Mouse (Mus musculus): ENCODE results near the gene Meiob. TPM values are rescaled to one million over a fixed set of nuclear protein-coding genes. Genes with fewer than 3 reads are reported as not detected.

Meiob gene
- polyA plus RNA-seq (2016; fragmentation: Nextera tagmentation; extraction: Ambion mirVana), result not detected in 2 replicates

GRCm38 (mm10) chr17:24803952-24804951 is at the start of gene Meiob:
Gene Meiob, plus strand, starts transcription at chr17:24804289.
- H3K9me3 ChIP-seq, result no peaks in the 10 kb centered on the region
- no peaks in the 10 kb centered on the region for H3K4me1 ChIP-seq
- peak; percentile 84 for ATAC-seq (ENCODE audit: insufficient number of reproducible peaks, insufficient read depth, low FRiP score, low TSS enrichment)
- H3K36me3 ChIP-seq, result no peaks in the 10 kb centered on the region
- H3K9ac ChIP-seq, result peak within 1 kb of the TSS; percentile 51
- peak within 1 kb of the TSS; percentile 90 for H3K4me2 ChIP-seq (replicated peaks)
- peak within 1 kb of the TSS; percentile 60 for H3K4me3 ChIP-seq
- H3K27ac ChIP-seq, result no peak within 1 kb of the TSS
- WGBS, result 1% methylated on average over 71 of the region's 71 CpGs
- H3K27me3 ChIP-seq, result peaks cover 32% of the 10 kb centered on the region

- 90% methylated on average over 1 of the region's 1 CpGs for WGBS
- Histone ChIP-seq H3K4me1 (peaks cover 27% of the 10 kb centered on the region), H3K4me3 (no peak overlapping the region), H3K9ac (no peak overlapping the region), H3K4me2 (replicated peaks) (no peak overlapping the region), H3K9me3 (no peaks in the 10 kb centered on the region), H3K27me3 (peaks cover 36% of the 10 kb centered on the region), H3K36me3 (no peaks in the 10 kb centered on the region), H3K27ac (no peak overlapping the region)
- no peak for ATAC-seq (ENCODE audit: insufficient number of reproducible peaks, insufficient read depth, low FRiP score, low TSS enrichment)
These were observed 46.7 kb upstream of the Meiob start for GRCm38 (mm10) chr17:24757394-24757793.

- Histone ChIP-seq H3K4me3 (no peak overlapping the region), H3K27me3 (no peaks in the 10 kb centered on the region), H3K27ac (no peak overlapping the region), H3K4me1 (peaks cover 36% of the 10 kb centered on the region), H3K36me3 (no peaks in the 10 kb centered on the region), H3K4me2 (replicated peaks) (no peak overlapping the region), H3K9me3 (no peaks in the 10 kb centered on the region), H3K9ac (no peak overlapping the region)
- WGBS, result 30% methylated on average over 5 of the region's 5 CpGs
- ATAC-seq (ENCODE audit: insufficient number of reproducible peaks, insufficient read depth, low FRiP score, low TSS enrichment), result no peak
These were observed 43.0 kb upstream of the Meiob start for GRCm38 (mm10) chr17:24761121-24761520.

GRCm38 (mm10) chr17:24765016-24765905 is 38.8 kb upstream of the Meiob start:
- no peak overlapping the region for H3K4me3 ChIP-seq
- peak overlapping the region; percentile 85 for H3K27ac ChIP-seq
- H3K9ac ChIP-seq, result no peak overlapping the region
- ATAC-seq (ENCODE audit: insufficient number of reproducible peaks, insufficient read depth, low FRiP score, low TSS enrichment), result peak; percentile 66
- 34% methylated on average over 21 of the region's 22 CpGs for WGBS
- H3K36me3 ChIP-seq, result no peaks in the 10 kb centered on the region
- peaks cover 53% of the 10 kb centered on the region for H3K4me1 ChIP-seq
- no peaks in the 10 kb centered on the region; the same call in 1 of the 2 replicates for H3K27me3 ChIP-seq
- 0 out of 2 replicates have a peak overlapping the region, but pooled peaks have one; percentile 21 for H3K4me2 ChIP-seq (replicated peaks)
- H3K9me3 ChIP-seq, result no peaks in the 10 kb centered on the region

- WGBS, result 25% methylated on average over 12 of the region's 12 CpGs
- Histone ChIP-seq H3K36me3 (no peaks in the 10 kb centered on the region), H3K4me2 (replicated peaks) (no peak overlapping the region), H3K4me3 (no peak overlapping the region), H3K9ac (no peak overlapping the region), H3K27me3 (no peaks in the 10 kb centered on the region; the same call in 1 of the 2 replicates), H3K4me1 (peaks cover 47% of the 10 kb centered on the region), H3K27ac (0 out of 2 replicates have a peak overlapping the region, but pooled peaks have one; percentile 23), H3K9me3 (no peaks in the 10 kb centered on the region)
- ATAC-seq (ENCODE audit: insufficient number of reproducible peaks, insufficient read depth, low FRiP score, low TSS enrichment), result no peak
These were observed 37.7 kb upstream of the Meiob start for GRCm38 (mm10) chr17:24766266-24766875.

- 17% methylated on average over 3 of the region's 3 CpGs for WGBS
- Histone ChIP-seq H3K27me3 (no peaks in the 10 kb centered on the region; the same call in 1 of the 2 replicates), H3K27ac (no peak overlapping the region), H3K9me3 (no peaks in the 10 kb centered on the region), H3K4me2 (replicated peaks) (no peak overlapping the region), H3K9ac (no peak overlapping the region), H3K4me3 (no peak overlapping the region), H3K36me3 (no peaks in the 10 kb centered on the region), H3K4me1 (peaks cover 36% of the 10 kb centered on the region)
- ATAC-seq (ENCODE audit: insufficient number of reproducible peaks, insufficient read depth, low FRiP score, low TSS enrichment), result no peak
These were observed 34.9 kb upstream of the Meiob start for GRCm38 (mm10) chr17:24769146-24769545.

GRCm38 (mm10) chr17:24773241-24773640 is 30.8 kb upstream of the Meiob start:
- ATAC-seq (ENCODE audit: insufficient number of reproducible peaks, insufficient read depth, low FRiP score, low TSS enrichment), result no peak

GRCm38 (mm10) chr17:24775173-24775572 is 28.9 kb upstream of the Meiob start:
- H3K9ac ChIP-seq, result no peak overlapping the region
- ATAC-seq (ENCODE audit: insufficient number of reproducible peaks, insufficient read depth, low FRiP score, low TSS enrichment), result no peak
- 82% methylated on average over 8 of the region's 8 CpGs for WGBS

More at GRCm38 (mm10) chr17:24773241-24773640, 30.8 kb upstream of the Meiob start:
- no peak overlapping the region for H3K4me3 ChIP-seq
- H3K27me3 ChIP-seq, result no peaks in the 10 kb centered on the region; the same call in 1 of the 2 replicates
- WGBS, result 81% methylated on average over 5 of the region's 5 CpGs
- no peak overlapping the region for H3K27ac ChIP-seq
- no peak overlapping the region for H3K4me2 ChIP-seq (replicated peaks)
- H3K36me3 ChIP-seq, result no peaks in the 10 kb centered on the region
- no peak overlapping the region for H3K9ac ChIP-seq
- no peaks in the 10 kb centered on the region for H3K9me3 ChIP-seq
- peaks cover 8% of the 10 kb centered on the region for H3K4me1 ChIP-seq

GRCm38 (mm10) chr17:24777073-24777472 is 27.0 kb upstream of the Meiob start:
- WGBS, result 55% methylated on average over 2 of the region's 2 CpGs
- no peak overlapping the region for H3K4me2 ChIP-seq (replicated peaks)

More at GRCm38 (mm10) chr17:24775173-24775572, 28.9 kb upstream of the Meiob start:
- no peaks in the 10 kb centered on the region; the same call in 1 of the 2 replicates for H3K4me1 ChIP-seq
- H3K4me3 ChIP-seq, result no peak overlapping the region
- H3K9me3 ChIP-seq, result no peaks in the 10 kb centered on the region
- no peak overlapping the region for H3K4me2 ChIP-seq (replicated peaks)
- H3K27me3 ChIP-seq, result no peaks in the 10 kb centered on the region
- no peak overlapping the region for H3K27ac ChIP-seq
- H3K36me3 ChIP-seq, result no peaks in the 10 kb centered on the region

GRCm38 (mm10) chr17:24780821-24781220 is 23.3 kb upstream of the Meiob start:
- WGBS, result 85% methylated on average over 2 of the region's 2 CpGs
- Histone ChIP-seq H3K36me3 (no peaks in the 10 kb centered on the region), H3K4me1 (no peaks in the 10 kb centered on the region), H3K9ac (no peak overlapping the region), H3K4me3 (no peak overlapping the region), H3K27ac (no peak overlapping the region), H3K9me3 (no peaks in the 10 kb centered on the region), H3K4me2 (replicated peaks) (no peak overlapping the region), H3K27me3 (no peaks in the 10 kb centered on the region)
- no peak for ATAC-seq (ENCODE audit: insufficient number of reproducible peaks, insufficient read depth, low FRiP score, low TSS enrichment)

More at GRCm38 (mm10) chr17:24777073-24777472, 27.0 kb upstream of the Meiob start:
- no peak for ATAC-seq (ENCODE audit: insufficient number of reproducible peaks, insufficient read depth, low FRiP score, low TSS enrichment)
- Histone ChIP-seq H3K27ac (no peak overlapping the region), H3K4me3 (no peak overlapping the region), H3K9ac (no peak overlapping the region), H3K36me3 (no peaks in the 10 kb centered on the region), H3K27me3 (no peaks in the 10 kb centered on the region), H3K9me3 (no peaks in the 10 kb centered on the region), H3K4me1 (no peaks in the 10 kb centered on the region; the same call in 1 of the 2 replicates)

GRCm38 (mm10) chr17:24792190-24792589 is 11.9 kb upstream of the Meiob start:
- no peak overlapping the region for H3K4me2 ChIP-seq (replicated peaks)
- no peak for ATAC-seq (ENCODE audit: insufficient number of reproducible peaks, insufficient read depth, low FRiP score, low TSS enrichment)
- no peaks in the 10 kb centered on the region for H3K36me3 ChIP-seq
- 76% methylated on average over 8 of the region's 8 CpGs for WGBS
- no peaks in the 10 kb centered on the region for H3K9me3 ChIP-seq
- no peak overlapping the region for H3K4me3 ChIP-seq
- H3K4me1 ChIP-seq, result no peaks in the 10 kb centered on the region
- H3K27me3 ChIP-seq, result no peaks in the 10 kb centered on the region
- H3K9ac ChIP-seq, result no peak overlapping the region
- no peak overlapping the region for H3K27ac ChIP-seq
